Mouse (Mus musculus): Measurements from ENCODE around the gene Stxbp3.
"Not testable (repeated sequence)": the region's sequence is repeated elsewhere in the genome, so short reads cannot be mapped to it uniquely, and the experiment has no call there.

Stxbp3 gene

DNA sequence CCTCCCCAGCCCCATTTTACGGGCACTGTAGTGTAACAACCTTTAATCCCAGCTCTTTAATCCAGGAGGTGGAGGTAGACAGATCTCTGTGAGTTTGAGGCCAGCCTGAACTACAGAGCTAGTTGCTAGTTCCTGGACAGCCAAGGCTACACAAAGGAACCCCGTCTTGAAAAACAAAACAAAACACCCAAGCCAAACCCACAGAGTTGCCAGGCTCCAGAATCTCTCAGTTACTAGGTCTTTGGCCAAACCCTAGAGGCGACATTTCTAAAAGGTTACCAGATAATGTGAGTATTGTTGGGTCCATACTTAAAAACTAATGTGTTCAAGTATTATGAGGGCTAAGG is 16.8 kb upstream of the Stxbp3 start:
- no peak for DNase-seq (ENCODE audit: low spot score in 2 of 2)

DNA sequence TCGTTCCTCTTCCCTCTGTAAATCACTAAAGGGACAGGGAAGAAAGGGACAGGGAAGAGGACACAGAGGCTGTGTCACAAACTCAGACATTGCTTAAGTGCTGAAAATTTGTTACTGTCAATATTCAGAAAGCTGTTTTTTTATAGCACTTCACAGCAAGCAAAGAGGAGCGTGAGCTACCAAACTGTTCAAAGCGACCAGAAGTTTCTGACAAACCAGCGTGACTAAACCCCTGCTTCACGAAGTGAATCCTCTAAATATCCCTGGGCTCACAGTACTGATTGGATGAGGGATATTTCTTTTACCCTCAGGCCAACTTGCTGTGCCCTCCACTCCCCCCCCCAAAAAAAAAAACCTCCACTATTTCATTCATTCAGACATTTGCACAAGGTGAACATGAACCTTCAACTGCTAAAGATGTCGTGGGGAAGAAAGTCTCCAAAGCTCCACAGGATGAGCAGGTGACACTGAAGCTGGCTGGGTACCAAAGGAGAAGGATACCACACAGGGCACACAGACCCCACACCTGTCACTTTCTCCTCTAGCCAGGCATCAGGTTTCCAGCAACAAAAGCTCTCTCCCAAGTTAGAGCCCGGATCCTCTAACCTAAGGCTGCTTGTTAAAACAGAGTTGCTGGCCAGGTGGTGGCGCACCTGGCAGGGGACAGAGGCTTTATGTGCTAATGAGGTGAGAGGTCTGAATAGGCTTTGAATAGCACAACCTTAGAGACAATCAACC is 16.2 kb upstream of the Stxbp3 start:
- DNase-seq (ENCODE audit: low spot score in 2 of 2) = no peak

DNA sequence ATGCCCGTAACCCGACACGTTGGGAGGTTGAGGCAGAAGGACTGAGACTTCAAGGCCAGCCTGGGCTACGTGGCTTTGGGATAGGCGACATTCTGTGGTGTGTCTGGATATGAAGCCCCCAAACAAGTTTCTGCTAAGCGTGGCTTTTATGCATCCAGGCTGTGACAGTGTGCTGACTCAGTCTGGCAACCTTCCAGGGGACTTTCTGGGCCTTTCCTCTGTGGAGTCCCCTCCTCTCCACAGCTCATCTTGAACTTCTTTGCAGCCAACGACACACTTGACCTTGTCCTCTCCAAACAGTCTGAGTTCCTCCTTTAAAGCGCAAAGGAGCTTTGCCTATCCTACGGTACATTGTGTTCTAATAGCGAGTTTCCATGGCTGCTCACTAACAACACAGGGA is 15.5 kb upstream of the Stxbp3 start:
- peak in 1 of 2 experiments; percentile 49 for DNase-seq (ENCODE audit: low spot score in 2 of 2)

DNA sequence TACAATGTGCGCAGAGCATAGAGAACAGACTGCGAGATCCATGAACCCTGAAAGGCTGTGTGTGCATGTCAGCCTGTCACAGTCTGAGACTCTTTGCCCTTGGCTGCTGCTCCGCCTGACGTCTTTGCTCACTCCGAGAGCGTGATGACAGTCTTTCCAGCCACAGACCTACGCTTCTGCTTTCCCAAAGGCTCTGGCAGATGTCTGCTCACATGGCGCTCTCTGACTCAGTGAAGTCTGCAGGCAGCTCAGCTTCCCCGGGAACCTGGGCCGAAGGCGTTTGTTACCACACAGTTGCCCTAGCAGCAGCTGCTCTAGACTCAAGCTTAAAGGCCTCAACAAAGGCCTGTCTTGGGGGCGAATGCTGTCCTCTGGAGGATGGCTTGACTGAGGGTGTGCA is 15.0 kb upstream of the Stxbp3 start:
- DNase-seq (ENCODE audit: low spot score in 2 of 2) = no peak

DNA sequence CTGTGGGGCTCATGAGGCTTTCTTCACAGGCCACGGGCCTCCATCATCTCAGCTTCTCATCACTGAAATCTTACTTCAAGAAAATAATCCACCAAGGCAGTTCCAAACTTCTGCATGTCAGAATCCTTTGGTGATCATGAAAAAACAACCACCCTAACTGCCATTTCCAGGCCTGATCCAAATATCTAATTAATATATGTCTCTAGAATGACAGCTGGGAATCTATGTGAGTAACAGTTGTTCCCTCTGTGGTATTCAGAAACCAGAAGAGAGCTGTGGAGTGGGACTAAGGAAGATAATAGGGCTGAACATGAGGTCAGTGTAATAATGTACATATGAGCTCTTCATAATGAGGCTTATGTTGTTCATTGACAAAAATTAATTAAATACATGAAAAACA is 12.9 kb upstream of the Stxbp3 start:
- no peak for DNase-seq (ENCODE audit: low spot score in 2 of 2)

DNA sequence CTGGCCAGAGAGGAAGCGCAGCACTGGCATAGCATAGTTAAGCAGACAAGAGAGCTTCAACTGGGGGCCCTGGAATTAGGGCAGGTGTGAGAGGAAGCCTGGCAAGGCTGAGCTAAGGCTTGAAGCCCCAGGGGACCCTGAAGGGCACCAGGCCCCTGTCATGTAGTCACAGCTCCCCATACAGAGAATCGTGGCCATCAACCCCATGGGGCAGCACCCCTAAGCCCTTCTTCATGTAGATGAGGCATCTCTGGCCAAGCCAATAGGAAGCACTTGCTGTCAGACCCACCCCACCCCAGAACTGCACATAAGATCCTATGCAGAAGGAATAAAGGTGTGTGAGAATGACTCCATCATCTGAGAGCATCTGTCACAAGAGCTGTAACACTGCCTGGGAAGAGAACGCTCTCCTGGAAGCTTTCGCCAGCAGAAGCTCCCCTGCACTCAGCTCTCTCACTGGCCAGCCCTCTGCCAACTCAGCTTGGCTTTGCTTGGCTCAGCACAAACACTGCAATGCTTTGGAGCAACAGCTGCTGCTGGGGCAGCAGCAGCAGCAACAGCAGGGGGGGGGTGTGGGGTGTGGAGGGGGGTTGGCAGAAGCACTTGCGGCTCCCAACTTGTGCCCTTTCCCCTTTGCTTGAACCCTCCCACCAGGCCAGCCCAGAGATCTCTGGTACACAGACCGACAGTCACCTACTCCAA is 11.8 kb upstream of the Stxbp3 start:
- no peak for DNase-seq (ENCODE audit: low spot score in 2 of 2)

DNA sequence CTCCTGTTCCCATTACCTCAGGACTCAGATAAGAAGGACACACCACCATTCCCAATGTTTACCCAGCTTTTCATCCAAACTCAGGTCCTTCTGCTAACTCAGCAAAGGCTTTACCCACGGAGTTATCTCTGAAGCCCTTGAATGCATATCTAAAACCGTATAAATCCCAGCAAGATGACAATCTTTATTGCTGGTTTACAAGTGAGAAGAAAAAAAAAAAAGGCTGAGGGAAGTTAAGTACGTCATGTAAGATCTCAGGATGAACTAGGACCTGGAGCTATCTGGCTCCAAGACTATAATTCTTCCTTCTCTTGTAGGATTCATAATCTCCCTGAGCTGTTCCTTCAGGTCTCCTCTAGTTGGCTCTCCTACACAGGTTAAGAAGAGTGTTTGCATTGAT is 11.2 kb upstream of the Stxbp3 start:
- DNase-seq (ENCODE audit: low spot score in 2 of 2) = no peak

DNA sequence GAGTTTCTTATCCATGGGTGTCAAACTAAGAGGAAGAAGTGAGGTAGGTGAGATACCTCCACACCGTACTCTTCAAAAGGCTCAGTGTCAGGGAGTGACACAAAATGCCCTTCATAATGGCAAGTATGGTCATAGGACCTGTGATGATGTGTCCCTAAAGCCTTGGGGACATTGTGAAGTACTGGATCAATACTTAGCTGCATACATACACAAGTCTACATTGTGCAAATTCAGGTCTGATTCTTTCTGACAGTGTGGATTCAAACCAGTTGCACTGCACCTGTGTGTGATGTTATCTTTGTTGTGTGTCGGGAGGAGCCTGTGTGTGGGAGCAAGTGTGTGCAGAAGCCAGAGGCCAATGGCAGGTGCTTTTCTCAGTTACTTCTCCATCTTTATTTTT is 10.7 kb upstream of the Stxbp3 start:
- DNase-seq (ENCODE audit: low spot score in 2 of 2) = no peak

DNA sequence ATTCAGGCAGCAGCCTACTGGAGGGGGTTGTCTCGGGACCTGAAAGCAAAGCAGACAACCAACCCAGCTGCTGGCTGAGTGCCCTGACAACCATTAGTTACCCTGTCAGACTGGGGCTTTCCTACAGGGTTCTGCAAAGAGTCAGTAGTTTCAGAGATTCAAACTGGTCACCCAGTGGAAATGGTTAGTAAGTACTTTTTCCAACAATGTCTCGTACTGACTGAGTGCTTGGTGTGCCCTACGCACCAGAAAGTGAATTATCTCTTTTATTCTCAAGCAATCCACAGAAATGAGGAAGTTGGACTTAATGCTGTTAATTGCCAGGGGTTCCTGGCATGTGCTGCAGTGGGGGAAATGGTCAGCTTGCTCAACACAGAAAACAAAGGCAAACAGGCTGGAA is 10.2 kb upstream of the Stxbp3 start:
- no peak for DNase-seq (ENCODE audit: low spot score in 2 of 2)

DNA sequence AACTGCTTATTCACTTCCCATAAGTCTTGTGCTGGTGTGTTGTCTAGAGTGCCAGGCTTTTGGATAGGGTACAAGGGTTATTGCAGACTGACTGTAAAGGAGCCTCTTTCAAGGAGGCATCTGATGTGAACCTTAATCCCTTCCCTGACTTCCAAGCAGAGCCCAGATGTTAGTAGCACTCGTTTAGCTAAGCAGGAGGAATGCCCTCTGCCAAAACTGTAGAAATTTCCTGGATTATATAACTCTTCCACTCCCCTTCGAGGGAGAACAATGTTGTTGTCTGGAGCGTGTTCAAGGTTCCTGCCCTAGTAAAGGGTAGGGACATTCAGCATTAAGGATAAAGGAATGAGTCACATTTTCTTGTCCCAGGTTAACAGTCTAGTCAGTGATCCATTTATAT is 6.3 kb upstream of the Stxbp3 start:
- no peak for DNase-seq (ENCODE audit: low spot score in 2 of 2)

DNA sequence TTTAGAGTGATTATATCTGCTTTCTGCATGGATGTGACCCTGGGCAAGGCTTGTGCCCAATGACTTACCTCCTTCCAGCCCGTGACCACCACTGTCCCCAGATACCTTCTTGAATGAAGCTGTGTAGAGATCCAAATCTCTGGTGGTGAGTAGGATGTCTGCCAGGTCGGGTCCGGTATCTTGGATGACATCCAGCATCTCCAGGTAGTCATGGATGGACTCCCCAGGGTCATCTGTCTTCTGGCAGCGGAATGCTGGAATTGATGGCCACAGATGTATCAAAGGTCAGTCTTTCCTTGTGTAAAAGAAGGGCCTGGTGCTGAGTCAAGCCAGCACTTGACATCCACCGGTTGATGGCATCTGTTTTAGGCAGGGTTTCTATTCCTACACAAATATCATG is 4.2 kb upstream of the Stxbp3 start:
- DNase-seq (ENCODE audit: low spot score in 2 of 2) = no peak

DNA sequence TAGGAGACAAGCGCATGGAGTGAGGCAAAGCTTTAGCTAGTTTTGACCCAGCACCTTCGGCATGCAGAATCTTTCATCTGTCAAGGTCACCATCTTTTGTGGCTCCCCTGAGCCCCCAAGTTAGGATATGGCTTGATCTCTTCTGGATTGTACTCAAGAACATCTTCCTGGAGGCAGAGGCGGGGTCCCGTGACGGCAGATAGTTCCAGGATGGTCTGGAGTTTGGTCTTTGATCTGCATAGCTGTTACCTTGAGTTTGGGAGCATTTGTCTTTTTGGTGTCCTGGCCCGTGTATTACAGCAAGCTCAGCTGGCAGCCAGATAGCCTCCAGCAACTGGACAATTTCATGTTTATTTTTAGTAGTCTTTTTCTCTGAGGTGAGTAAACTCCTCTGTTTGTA is 3.7 kb upstream of the Stxbp3 start:
- DNase-seq (ENCODE audit: low spot score in 2 of 2) = no peak

DNA sequence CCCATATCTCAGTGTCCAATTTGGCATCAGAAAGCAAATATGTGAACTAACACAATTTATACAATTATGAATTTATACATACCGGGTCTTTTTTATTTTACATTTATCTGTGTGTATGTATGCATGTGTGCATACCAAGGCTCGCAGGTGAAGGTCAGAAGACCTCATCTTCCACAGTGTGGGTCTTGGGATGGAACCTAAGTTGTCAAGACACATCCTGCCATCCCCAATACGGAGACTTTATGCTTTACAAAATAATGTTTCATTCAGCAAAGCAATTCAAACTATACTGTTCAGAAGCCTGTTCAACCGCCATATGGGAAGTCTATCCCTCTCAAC is 359 bp upstream of the Stxbp3 start:
- no peak for DNase-seq (ENCODE audit: low spot score in 2 of 2)

DNA sequence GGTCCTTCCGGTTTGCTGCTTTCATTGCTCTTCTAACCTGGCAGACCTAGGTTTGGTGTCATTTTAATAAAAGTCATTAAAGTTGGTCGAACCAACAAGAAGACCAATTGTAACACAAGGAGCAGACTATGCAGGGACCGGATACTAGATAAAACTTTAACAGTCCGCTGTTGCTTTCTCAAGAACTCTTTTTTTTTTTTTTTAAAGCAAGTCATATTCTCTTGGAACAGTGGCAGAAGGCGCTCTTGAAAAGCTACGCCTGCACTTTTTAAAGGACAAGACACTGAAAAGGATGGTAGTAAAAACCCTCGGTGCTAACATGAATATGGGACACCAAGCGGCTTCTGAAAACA is 703 bp downstream of the Stxbp3 start:
- DNase-seq (ENCODE audit: low spot score in 2 of 2) = no peak

DNA sequence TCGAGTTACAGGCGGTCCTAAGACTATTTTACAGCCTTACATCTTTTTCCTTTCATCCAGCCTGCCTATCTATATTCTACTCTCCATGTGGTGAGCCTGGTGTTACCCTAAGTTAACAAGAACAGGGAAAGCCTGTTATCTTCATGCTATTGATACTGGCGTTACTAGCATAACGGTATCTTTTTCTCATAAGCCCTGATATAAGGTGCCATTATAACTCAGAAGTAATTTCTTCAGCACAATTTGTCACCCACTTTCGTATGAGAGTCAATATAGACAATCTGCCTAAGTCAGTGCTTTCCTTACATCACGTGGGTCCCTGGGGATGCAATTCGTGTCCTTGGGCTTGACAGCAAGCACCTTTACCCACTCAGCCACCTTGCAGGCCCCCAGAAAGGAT is 1.3 kb downstream of the Stxbp3 start:
- DNase-seq (ENCODE audit: low spot score in 2 of 2) = no peak

DNA sequence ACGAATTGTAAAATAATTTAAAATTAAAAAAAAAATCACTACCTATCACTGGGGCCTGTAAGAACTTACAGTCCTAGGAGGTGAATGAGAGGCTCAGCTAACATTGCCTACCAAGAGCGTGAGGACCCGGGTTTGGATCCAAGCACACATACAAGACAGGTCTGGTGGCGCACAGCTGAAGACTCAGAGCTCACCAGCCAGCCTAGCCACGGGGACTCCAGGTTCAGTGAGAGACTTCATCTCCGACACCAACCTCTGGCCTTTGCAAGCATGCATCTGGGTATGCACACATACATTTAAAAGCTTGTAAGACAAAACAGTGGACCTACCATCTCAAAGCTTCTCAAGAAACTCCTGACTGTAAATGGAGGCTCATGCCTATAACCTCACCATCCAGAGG is 3.4 kb downstream of the Stxbp3 start:
- no peak for DNase-seq (ENCODE audit: low spot score in 2 of 2)

DNA sequence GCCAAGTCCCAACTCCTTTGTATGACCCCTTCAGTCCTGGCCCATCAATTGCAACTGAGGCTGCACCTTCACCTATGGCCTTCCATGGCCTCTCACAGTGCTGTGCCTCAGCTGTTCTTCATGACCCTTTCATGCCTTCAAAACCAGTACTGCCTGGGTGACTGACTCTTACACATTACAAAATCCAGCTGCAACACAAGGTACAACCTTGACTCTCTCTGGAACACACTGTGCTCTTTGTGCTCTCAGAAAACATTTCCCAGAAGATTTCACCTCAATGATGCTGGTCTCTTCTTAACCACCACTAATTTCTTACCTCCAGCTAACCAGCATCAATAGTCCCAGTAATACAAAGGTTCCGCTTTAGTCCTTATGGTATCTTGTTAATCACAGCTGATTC is 6.6 kb downstream of the Stxbp3 start:
- DNase-seq (ENCODE audit: low spot score in 2 of 2) = not testable (repeated sequence)

DNA sequence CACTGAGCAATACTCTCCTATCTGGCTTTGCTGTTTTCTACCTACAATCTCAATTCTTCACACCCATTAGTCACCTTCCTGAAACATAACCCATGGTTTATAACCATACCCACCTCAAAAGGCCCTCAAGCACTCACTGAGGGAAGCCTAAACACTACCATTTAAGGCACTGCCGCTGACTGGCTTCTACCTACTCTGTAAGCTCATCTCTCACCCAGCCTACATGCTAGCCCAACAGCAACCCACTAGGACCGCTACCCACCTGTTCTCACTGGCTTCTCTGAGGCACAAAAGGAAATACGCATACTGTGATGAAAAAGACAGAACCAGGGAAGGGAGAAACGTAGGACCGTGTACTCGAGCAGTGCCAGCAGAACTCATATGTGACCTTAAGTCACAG is 8.6 kb downstream of the Stxbp3 start:
- no peak for DNase-seq (ENCODE audit: low spot score in 2 of 2)

DNA sequence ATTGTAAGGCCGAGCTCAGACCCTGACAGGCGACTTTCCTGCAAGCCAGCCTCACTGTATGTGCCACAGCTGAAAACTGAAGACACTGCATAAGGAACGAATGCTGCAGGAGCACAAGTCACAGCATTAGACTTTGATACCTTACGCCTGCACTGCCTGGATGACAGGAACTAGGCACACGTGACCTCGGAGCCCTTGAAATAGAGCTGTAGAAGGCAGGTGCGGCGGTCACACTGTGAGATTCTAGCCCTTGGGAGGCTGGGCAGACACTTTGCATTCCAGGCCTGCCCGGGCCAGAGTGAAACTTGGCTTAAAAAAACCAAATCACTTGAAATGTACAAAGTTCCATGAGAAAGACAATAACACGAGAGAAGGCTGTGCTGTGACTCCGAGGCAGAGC is 9.8 kb downstream of the Stxbp3 start:
- peak in 1 of 2 experiments; percentile 16 for DNase-seq (ENCODE audit: low spot score in 2 of 2)

DNA sequence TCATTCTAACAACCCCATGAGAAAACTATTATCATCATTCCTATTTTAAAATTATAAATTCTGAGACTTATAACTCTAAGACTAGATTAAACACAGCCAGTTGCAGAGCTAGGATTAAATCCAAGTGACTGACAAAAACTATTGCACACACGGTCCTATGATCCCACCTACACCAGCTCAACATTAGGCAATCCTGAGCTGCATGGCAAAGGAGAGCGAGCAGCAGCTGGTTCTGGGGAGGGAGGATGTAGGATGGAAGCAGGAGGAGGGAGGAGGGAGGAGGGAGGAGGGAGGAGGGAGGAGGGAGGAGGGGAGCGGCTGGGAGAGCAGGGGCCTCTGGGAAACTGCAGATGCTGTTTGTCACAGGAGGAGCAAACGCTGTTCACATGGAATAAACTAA is 24.7 kb downstream of the Stxbp3 start:
- no peak for DNase-seq (ENCODE audit: low spot score in 2 of 2)

DNA sequence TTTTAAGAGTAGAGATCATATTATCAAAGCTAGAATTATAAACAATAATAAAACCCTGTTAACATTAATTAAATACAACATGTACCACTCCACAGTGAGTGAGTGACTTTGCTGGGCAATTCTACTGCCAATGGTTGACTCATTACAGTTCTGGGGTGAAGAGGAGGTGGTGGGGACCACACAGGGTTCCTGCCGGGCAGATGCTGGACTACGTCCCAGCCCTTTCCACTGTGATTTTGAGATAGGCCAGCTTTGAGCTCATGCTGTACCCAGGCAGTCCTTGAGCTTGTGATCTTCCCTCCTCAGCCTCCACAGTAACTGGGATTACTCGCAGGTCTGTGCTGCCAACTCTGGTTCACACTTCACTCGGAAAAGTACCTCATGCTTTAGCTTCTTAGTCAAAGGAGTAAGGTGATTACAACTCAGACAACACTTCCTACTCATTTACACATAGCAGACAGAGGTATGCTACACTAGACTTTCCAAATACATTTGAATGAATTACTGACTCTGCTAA is 29.5 kb downstream of the Stxbp3 start:
- DNase-seq (ENCODE audit: low spot score in 2 of 2) = no peak

DNA sequence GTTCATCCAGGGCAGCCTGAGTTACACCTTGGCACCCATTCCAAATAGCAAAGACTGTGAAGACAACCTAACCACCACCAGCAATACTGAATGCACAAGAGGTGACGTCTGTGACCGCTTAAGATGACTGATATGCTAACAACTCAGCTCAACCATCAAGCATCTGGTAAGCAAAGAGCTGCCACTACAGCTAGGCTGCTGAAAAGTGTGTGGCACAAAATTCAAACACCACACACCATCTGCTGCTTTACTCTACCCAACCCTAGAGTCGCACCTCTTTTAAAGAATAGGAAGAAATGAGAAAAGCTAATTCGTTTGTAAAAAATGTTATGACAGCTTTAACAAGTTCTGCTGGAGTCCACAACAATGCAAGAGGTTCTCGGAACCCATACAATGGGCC is 34.7 kb downstream of the Stxbp3 start:
- no peak for DNase-seq (ENCODE audit: low spot score in 2 of 2)

DNA sequence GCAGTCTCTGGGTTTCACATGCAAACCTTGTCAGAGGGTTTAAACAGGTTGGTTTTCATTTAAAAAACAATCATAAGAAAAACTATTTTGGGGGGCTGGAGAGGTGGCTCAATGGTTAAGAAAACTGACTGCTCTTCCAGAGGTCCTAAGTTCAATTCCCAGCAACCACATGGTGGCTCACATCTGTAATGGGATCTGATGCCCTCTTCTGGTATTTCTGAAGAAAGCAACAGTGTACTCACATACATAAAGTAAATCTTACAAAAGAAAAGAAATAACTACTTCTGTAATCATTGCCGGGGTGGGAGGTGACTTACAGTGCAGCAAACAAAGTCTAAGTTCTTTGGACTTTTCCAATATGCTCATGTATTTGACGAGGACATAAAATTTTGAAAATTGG is 42.0 kb downstream of the Stxbp3 start:
- DNase-seq (ENCODE audit: low spot score in 2 of 2) = no peak

DNA sequence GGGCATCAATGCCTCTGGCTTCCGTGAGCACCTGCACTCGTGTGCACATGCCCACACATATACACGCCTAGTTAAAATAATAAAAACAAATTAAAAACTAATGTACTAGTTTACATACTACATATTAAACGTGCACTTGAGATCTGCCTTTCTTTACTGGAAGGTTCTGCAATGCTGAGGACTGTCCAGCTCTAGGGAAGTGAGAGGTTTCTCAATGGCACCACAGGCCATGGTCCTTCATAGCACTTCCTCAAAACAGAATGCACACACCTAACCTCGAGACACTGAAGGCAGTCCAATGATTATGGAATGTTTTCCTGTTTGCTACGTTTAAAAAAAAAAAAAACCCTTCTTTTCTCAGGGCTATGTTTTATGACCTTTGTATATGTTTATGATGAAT is 42.6 kb downstream of the Stxbp3 start:
- DNase-seq (ENCODE audit: low spot score in 2 of 2) = no peak

Data from urinary bladder, adult 18-20 months (tissue).